Comparison of ENCODE assay signal across 7 mouse cellular contexts in the genomic region with DNA sequence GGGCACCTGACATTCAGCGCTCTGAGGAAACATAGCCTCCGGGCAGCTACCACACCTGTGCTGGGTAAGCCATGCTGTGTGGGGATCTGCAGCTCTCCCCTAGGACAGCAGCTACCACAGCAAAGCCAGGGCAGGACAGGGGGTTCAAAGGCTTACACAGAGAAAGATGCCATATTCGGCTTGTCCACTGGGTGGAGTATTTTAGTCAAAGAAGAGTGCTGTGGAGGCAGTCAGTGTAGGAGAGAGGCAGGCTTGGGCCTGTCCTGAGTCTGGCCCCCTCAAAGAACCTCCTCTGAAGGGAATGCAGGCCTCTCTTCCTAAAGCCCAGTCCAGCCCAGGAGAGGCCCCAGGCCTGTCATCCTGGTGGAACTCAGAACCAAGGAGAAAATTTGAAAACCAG. TPM values are rescaled to one million over a fixed set of nuclear protein-coding genes. Genes with fewer than 3 reads are reported as not detected.
DNase-seq lines count a peak whose midpoint lies in the region.

No protein-coding gene starts in this region.

- peak; percentile 55 for DNase-seq in adrenal gland, adult 8-10 months
- DNase-seq in embryo, embryonic 10.5 days (ENCODE audit: low spot score) = peak; percentile 95
- peak; percentile 42 for DNase-seq in gastrocnemius, postnatal 25 days
- DNase-seq in induced T-regulatory cell, adult 2 months (ENCODE audit: low read depth) = peak; percentile 37
- peak; percentile 14 to 57 for DNase-seq in left cerebral cortex, adult 8-10 months (ENCODE audit: low spot score in 2 of 2)
- peak; percentile 81 for DNase-seq in mesoderm, embryonic 11.5 days (ENCODE audit: low read depth, low spot score)
- peak; percentile 39 for DNase-seq in skeletal muscle tissue, adult 2 months (ENCODE audit: low read depth, low spot score)

RNA-seq across cellular contexts. Expression of gene Casq2, which starts 4.4 kb away (rescaled TPM):
- total RNA-seq in adrenal gland, adult 8-10 months (2022) = 1 to 10 TPM in 3 of 4 experiments, under 1 TPM in 1; 0.54 to 1.3 (median 1.2) TPM
- 10 to 100 TPM; 76.4 to 76.8 TPM for total RNA-seq in gastrocnemius, postnatal 25 days (2021)
- 1 to 10 TPM; 1.3 to 3.0 (median 1.8) TPM for total RNA-seq in left cerebral cortex, adult 8-10 months (2022)

Comparison
In these comparisons a context has a peak if more than half of its experiments do, and no peak if none do; other contexts are left out.
1. Peak in every context shown above with its lines: DNase-seq.
2. DNase-seq: peak in every context shown above with its lines; median percentile 95 in embryo, embryonic 10.5 days; 81 in mesoderm, embryonic 11.5 days; 55 in adrenal gland, adult 8-10 months; 42 in gastrocnemius, postnatal 25 days; 39 in skeletal muscle tissue, adult 2 months; 37 in induced T-regulatory cell, adult 2 months; 36 in left cerebral cortex, adult 8-10 months.
3. RNA of gene Casq2, which starts 4.4 kb away (total RNA-seq): 76.4 to 76.8 TPM in gastrocnemius, postnatal 25 days; 1.3 to 3.0 TPM in left cerebral cortex, adult 8-10 months and 0.54 to 1.3 TPM in adrenal gland, adult 8-10 months; every median in the first group is over 10 times any median in the second.